Mouse (Mus musculus) brain, embryonic 14.5 days (tissue): ENCODE results near the gene Mettl7a1. TPM values are rescaled to one million over a fixed set of nuclear protein-coding genes. Genes with fewer than 3 reads are reported as not detected.

ENCODE experiments used
- DNase-seq: peaks from one replicate; pipeline ENCODE4 v3.0.0-alpha.2; 2011; ENCODE audit warnings: low read depth
- CTCF ChIP-seq: fragments of 200-500 bp; IDR thresholded peaks from 2 replicates; pipeline ENCODE4 v1.5.1; 2012; ENCODE audit warnings: inconsistent platforms, mild to moderate bottlenecking, moderate library complexity, borderline replicate concordance; ENCODE audit not compliant: insufficient read depth, insufficient read length; ENCODE audit errors: extremely low read depth
- POLR2A ChIP-seq: fragments of 200-500 bp; IDR thresholded peaks from 2 replicates; pipeline ENCODE4 v1.6.1; 2012; ENCODE audit warnings: mild to moderate bottlenecking, inconsistent platforms, borderline replicate concordance; ENCODE audit not compliant: poor library complexity, insufficient read depth, insufficient read length, severe bottlenecking; ENCODE audit errors: extremely low read depth
- polyA plus RNA-seq: library from polyadenylated mRNA; depleted of rRNA; stranded (reverse); fragments of >200 nt; gene quantifications from 2 replicates; pipeline ENCODE4 v1.2.3, GENCODE M21; 2012

The Mettl7a1 gene
- polyA plus RNA-seq, 1 experiment: 12.7 TPM

- no peak for TF ChIP-seq CTCF
- TF ChIP-seq POLR2A: no peak
- DNase-seq: no peak
These were observed 29.0 kb upstream of the Mettl7a1 start for GRCm38 (mm10) chr15:100274790-100275559.

- DNase-seq: no peak
- no peak for TF ChIP-seq POLR2A
- TF ChIP-seq CTCF: no peak
These were observed 27.5 kb upstream of the Mettl7a1 start for GRCm38 (mm10) chr15:100276403-100276802.

GRCm38 (mm10) chr15:100277586-100277985 lies 26.4 kb upstream of the Mettl7a1 start:
- no peak for DNase-seq
- no peak for TF ChIP-seq CTCF
- TF ChIP-seq POLR2A: no peak

- no peak for TF ChIP-seq POLR2A
- no peak for TF ChIP-seq CTCF
- no peak for DNase-seq
These were observed 23.3 kb upstream of the Mettl7a1 start, which contains the start of gene Tmprss12 for GRCm38 (mm10) chr15:100280626-100281025. Gene Tmprss12, plus strand, starts transcription at chr15:100280837.

GRCm38 (mm10) chr15:100288980-100289379 lies 15.0 kb upstream of the Mettl7a1 start:
- TF ChIP-seq CTCF: no peak
- no peak for TF ChIP-seq POLR2A
- no peak for DNase-seq

- no peak for TF ChIP-seq POLR2A
- TF ChIP-seq CTCF: no peak
- no peak for DNase-seq
These were observed 13.1 kb upstream of the Mettl7a1 start for GRCm38 (mm10) chr15:100290858-100291257.

- TF ChIP-seq CTCF (no peak), POLR2A (no peak)
- DNase-seq: no peak
These were observed 11.6 kb upstream of the Mettl7a1 start for GRCm38 (mm10) chr15:100292326-100292725.

GRCm38 (mm10) chr15:100297856-100298255 lies 6.1 kb upstream of the Mettl7a1 start:
- no peak for DNase-seq
- TF ChIP-seq POLR2A (no peak), CTCF (no peak)

GRCm38 (mm10) chr15:100300499-100300898 lies 3.4 kb upstream of the Mettl7a1 start:
- no peak for DNase-seq
- no peak for TF ChIP-seq POLR2A
- TF ChIP-seq CTCF: no peak

GRCm38 (mm10) chr15:100301556-100301955 lies 2.4 kb upstream of the Mettl7a1 start:
- DNase-seq: no peak
- TF ChIP-seq POLR2A: no peak
- no peak for TF ChIP-seq CTCF

- no peak for TF ChIP-seq CTCF
- TF ChIP-seq POLR2A: no peak
- DNase-seq: no peak
These were observed 417 bp upstream of the Mettl7a1 start for GRCm38 (mm10) chr15:100303428-100304018.

GRCm38 (mm10) chr15:100306201-100306600 lies 2.3 kb downstream of the Mettl7a1 start:
- TF ChIP-seq CTCF (no peak), POLR2A (no peak)
- no peak for DNase-seq
